Mouse (Mus musculus) small intestine, adult 2 months (tissue): ENCODE measurements around the gene Ccdc125. TPM values are rescaled to one million over a fixed set of nuclear protein-coding genes. Genes with fewer than 3 reads are reported as not detected.
"Not testable (repeated sequence)": the region's sequence is repeated elsewhere in the genome, so short reads cannot be mapped to it uniquely, and the experiment has no call there.

Source experiments
- H3K27ac ChIP-seq: fragments of 200-500 bp; 2 replicates; pipeline ENCODE4 v1.5.1; 2012; ENCODE audit warnings: low read depth, low read length, control low read depth, inconsistent platforms; ENCODE audit not compliant: insufficient read depth
- H3K27me3 ChIP-seq: fragments of 200-500 bp; 2 replicates; pipeline ENCODE4 v1.6.1; 2012; ENCODE audit warnings: mild to moderate bottlenecking, moderate library complexity, low read length, inconsistent platforms; ENCODE audit not compliant: control insufficient read depth, insufficient read depth
- H3K36me3 ChIP-seq: fragments of 200-500 bp; 2 replicates; pipeline ENCODE4 v1.6.1; 2012; ENCODE audit warnings: mild to moderate bottlenecking, low read length, control low read depth, inconsistent platforms; ENCODE audit not compliant: control insufficient read depth, insufficient read depth
- H3K4me1 ChIP-seq: fragments of 200-500 bp; 2 replicates; pipeline ENCODE4 v1.6.1; 2012; ENCODE audit warnings: low read length, inconsistent platforms, mixed read lengths; ENCODE audit not compliant: control insufficient read depth, insufficient read depth, insufficient read length
- H3K4me3 ChIP-seq: fragments of 200-500 bp; 2 replicates; pipeline ENCODE4 v1.5.1; 2012; ENCODE audit warnings: low read depth, mild to moderate bottlenecking, control low read depth, inconsistent platforms, low read length, moderate library complexity
- CTCF ChIP-seq: fragments of 200-500 bp; IDR thresholded peaks from 2 replicates; pipeline ENCODE4 v1.5.1; 2012; ENCODE audit warnings: low read depth, mild to moderate bottlenecking, control low read depth, inconsistent platforms, low read length, moderate library complexity, mixed read lengths; ENCODE audit not compliant: insufficient replicate concordance, insufficient read length; ENCODE audit errors: extremely low read depth
- POLR2A ChIP-seq: fragments of 200-500 bp; IDR thresholded peaks from 2 replicates; pipeline ENCODE4 v1.6.1; 2012; ENCODE audit warnings: low read depth, mild to moderate bottlenecking, control low read depth, inconsistent platforms, low read length, moderate library complexity
- WGBS: fragments of 180-500 bp; shearing (Covaris S2); methylation state at CpG from one replicate; pipeline ENCODE4 v1.1.7; 2018; 5-methylcytosine and 5-hydroxymethylcytosine counted together
- polyA plus RNA-seq: library from polyadenylated mRNA; depleted of rRNA; stranded (reverse); fragments of >200 nt; gene quantifications from 2 replicates; pipeline ENCODE4 v1.2.3, GENCODE M21; 2012

Ccdc125 gene
- polyA plus RNA-seq, 1 experiment, result 0.41 TPM

DNA sequence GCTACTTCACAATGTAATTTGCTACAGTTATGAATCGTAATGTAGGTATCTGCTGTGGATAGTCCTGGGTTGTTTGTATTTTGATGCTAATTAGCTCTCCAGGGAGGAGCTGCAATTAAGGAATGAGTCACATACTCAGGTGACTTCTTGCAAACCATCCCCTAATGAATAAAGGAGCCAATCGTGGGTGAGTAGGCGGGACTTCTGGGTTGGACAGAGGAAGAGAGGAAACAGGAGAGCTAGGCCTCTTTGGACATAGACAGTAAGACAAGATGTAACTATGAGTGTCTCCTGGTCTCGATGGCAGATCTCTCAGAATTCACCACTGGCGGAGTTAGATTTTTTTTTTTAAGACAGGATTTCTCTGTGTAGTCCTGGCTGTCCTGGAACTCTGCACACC, 52.1 kb downstream of the Ccdc125 start:
- Histone ChIP-seq H3K27me3 (no peaks in the 10 kb centered on the region), H3K4me1 (no peaks in the 10 kb centered on the region), H3K4me3 (no peak overlapping the region), H3K36me3 (peaks cover 32% of the 10 kb centered on the region), H3K27ac (no peak overlapping the region)
- 82% methylated on average over 5 of the region's 5 CpGs for WGBS
- TF ChIP-seq POLR2A (no peak), CTCF (no peak)

DNA sequence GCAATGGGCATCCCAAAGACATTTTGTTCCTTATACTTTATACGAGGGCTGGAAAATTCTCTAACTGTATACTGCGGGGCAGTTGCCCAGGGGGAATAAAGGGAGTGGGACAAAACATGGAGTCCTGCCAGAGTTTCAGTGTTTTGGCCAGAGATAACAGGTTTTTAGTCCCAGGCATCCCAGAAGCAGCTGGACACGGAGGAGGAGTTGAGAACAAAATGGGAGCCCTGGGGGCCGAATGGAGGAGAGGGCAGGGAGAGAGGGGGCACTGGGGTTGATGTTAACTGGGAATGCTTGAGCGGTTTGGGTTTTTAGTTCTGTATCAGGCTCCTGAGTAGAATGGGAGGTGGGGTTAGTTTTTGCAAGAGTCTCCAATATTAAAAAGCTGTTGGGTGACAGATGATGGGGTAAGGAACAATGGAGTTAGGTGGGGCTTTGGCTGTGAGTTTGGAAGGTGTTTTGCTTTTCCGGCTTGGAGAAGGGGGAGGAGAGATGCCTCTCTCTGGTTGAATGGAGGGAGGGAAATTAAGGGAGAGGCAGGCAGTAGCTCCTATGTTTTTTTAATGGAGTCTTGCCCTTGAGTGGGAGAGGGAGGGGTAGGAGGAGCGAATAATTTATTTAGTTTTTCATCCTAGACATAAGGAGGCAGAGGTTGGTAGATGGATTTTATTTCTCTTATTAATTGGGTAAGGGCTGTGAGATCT, 54.7 kb downstream of the Ccdc125 start:
- no peak overlapping the region for H3K4me3 ChIP-seq
- H3K36me3 ChIP-seq, result peaks cover 28% of the 10 kb centered on the region
- WGBS, result 88% methylated on average over 7 of the region's 7 CpGs
- H3K27me3 ChIP-seq, result no peaks in the 10 kb centered on the region
- no peak for TF ChIP-seq POLR2A
- no peak for TF ChIP-seq CTCF
- no peaks in the 10 kb centered on the region for H3K4me1 ChIP-seq
- no peak overlapping the region for H3K27ac ChIP-seq

DNA sequence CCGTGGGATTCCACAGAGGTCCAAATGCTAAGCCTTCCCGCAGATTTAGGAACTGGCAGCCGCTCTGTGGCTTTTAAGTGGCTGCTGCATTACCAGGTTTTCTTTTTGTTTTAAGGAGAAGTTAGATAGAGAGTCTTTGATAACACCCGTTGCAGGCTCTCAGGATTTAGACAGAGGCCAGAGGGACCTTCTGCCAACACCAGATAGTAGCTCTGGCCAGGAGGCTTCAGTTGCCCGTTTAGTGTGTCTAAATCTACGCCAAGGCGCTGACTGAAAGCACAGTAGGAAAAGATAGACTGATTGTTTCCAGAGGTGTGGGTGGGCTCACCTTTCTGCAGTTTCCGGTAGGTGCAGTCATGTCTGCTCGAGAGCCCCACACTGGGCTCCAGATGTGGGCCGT, 55.7 kb downstream of the Ccdc125 start:
- 85% methylated on average over 10 of the region's 10 CpGs for WGBS
- H3K4me1 ChIP-seq, result peaks cover 2% of the 10 kb centered on the region; the same call in 1 of the 2 replicates
- TF ChIP-seq CTCF (no peak), POLR2A (no peak)
- H3K4me3 ChIP-seq, result no peak overlapping the region
- H3K27ac ChIP-seq, result no peak overlapping the region
- no peaks in the 10 kb centered on the region for H3K27me3 ChIP-seq
- H3K36me3 ChIP-seq, result peaks cover 23% of the 10 kb centered on the region

DNA sequence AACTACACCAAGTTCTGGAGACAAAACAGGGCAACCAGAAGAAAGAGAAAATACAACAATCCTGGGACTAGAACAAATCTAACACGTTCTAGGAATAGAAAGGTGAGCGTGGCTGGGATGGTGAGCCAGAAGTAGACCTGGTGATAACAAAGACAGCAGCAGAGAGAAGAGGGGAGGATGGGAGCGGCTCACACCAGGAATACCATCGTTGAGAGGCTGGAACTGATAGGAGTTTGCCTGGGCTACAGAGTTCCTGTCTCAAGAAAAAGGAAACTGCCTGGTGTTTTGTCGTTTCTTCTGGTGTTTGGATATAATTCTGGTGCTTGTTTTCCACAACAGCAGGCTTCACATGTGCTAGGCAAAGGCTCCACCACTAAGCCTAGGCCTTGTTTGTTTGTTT, 58.6 kb downstream of the Ccdc125 start:
- Histone ChIP-seq H3K27me3 (no peaks in the 10 kb centered on the region), H3K4me3 (no peak overlapping the region), H3K4me1 (peaks cover 2% of the 10 kb centered on the region; the same call in 1 of the 2 replicates), H3K36me3 (peaks cover 16% of the 10 kb centered on the region), H3K27ac (no peak overlapping the region)
- TF ChIP-seq CTCF (no peak), POLR2A (no peak)
- 81% methylated on average over 5 of the region's 5 CpGs for WGBS

DNA sequence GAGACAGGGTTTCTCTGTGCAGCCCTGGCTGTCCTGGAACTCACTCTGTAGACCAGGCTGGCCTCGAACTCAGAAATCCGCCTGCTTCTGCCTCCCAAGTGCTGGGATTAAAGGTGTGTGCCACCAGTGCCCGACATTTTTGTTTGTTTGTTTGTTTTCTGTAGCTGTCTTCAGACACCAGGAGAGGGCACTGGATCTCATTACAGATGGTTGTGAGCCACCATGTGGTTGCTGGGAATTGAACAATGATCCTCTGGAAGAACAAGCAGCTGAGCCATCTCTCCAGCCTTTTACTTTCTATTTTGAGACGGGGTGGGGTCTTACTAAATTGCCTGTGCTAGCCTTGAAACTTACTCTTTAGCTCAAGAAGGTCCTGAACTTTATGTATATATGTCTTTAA, 59.0 kb downstream of the Ccdc125 start:
- not testable (repeated sequence) for H3K27me3 ChIP-seq, H3K27ac ChIP-seq, H3K4me3 ChIP-seq, H3K4me1 ChIP-seq
- peaks cover 16% of the 10 kb centered on the region for H3K36me3 ChIP-seq
- 90% methylated on average over 4 of the region's 4 CpGs for WGBS

DNA sequence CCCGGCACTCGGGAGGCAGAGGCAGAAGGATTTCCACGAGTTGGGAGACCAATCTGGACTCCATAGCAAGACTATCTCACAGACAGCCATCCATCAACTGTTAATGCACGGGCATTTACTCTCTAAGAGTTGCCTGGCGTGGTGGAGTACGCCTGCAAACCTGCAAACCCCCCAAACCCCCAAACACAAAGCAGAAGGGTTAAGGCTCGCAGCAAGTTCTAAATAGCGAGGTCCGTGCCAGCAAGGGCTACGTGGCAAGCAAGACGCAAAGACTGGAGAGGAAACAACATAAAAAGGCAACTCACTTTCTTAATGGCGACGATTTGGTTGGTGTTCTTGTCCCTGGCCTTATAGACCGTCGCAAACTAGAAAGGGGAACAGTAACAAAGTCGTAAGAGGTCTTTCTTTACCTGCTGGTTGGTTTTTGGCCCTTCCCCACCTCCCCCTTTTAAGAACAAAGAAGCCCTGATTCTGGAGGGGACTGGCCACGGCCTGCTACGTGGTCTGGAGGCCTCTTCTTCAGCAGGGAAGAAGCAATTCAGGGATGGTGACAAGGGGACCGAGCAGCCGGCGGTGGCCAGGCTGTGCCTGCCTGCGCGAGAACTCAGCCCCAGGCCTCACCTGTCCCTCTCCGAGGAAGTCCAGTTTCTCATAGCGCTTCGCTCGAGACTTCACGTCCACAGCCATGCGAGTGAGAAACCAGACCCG, 60.8 kb downstream of the Ccdc125 start:
- under 1% methylated on average over 30 of the region's 30 CpGs for WGBS
- peaks cover 13% of the 10 kb centered on the region for H3K36me3 ChIP-seq
- peaks cover 2% of the 10 kb centered on the region; the same call in 1 of the 2 replicates for H3K4me1 ChIP-seq
- H3K27me3 ChIP-seq, result no peaks in the 10 kb centered on the region
- H3K27ac ChIP-seq, result peak overlapping the region; percentile 53
- peak overlapping the region; percentile 88 for H3K4me3 ChIP-seq
- TF ChIP-seq POLR2A (no peak), CTCF (no peak)

DNA sequence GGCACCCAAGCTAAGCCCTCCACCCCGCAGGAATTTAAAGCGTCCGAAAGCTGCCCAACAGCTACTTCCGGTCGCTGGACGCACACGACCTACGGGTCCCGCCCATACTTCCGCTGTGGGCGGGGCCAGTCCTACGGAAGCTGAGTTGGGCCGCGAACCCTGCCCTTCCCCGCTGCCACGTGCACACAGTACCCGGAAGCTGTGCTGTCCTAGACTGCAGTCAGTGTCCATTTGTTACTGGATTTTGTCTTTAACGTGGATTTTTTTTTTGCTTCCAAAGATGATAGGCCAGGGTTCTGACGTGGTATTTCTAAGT, 61.3 kb downstream of the Ccdc125 start, which contains the start of gene Cdk7:
Gene Cdk7, minus strand, starts transcription at position 79 of the 316 bp plus-strand sequence.
- peak; percentile 27; the same call in 1 of the 2 replicates for TF ChIP-seq POLR2A
- TF ChIP-seq CTCF, result no peak
- H3K36me3 ChIP-seq, result peaks cover 13% of the 10 kb centered on the region
- peaks cover 2% of the 10 kb centered on the region; the same call in 1 of the 2 replicates for H3K4me1 ChIP-seq
- H3K27ac ChIP-seq, result peak within 1 kb of the TSS; percentile 53
- WGBS, result under 1% methylated on average over 19 of the region's 19 CpGs
- H3K4me3 ChIP-seq, result peak within 1 kb of the TSS; percentile 88
- H3K27me3 ChIP-seq, result no peaks in the 10 kb centered on the region

DNA sequence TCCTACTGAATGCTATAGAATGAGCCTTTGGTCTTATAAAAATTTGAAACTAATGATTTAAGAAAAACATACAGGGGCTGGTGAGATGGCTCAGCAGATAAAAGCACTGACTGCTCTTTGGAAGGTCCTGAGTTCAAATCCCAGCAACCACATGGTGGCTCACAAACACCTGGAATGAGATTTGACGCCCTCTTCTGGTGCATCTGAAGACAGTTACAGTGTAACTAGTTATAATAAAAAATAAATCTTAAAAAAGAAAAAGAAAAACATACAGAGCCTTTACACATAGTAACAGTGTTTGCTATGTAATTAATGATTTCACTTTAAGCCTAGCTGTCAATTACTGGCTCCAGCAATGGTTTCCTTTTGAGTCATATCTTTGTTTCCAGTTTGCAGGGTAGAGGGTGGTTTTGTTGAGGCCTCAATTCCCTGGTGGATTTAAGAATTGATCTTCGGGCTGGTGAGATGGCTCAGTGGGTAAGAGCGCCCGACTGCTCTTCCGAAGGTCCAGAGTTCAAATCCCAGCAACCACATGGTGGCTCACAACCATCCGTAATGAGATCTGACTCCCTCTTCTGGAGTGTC, 62.0 kb downstream of the Ccdc125 start:
- peaks cover 17% of the 10 kb centered on the region for H3K36me3 ChIP-seq
- H3K27ac ChIP-seq, H3K4me3 ChIP-seq, H3K27me3 ChIP-seq, H3K4me1 ChIP-seq: not testable (repeated sequence)
- 85% methylated on average over 6 of the region's 6 CpGs for WGBS
